Mouse (Mus musculus) intestine, embryonic 14.5 days (tissue): Measurements from ENCODE around the gene Stpg4. TPM values are rescaled to one million over a fixed set of nuclear protein-coding genes. Genes with fewer than 3 reads are reported as not detected.

Experiments
- ATAC-seq: fragments of 200-750 bp; cut with Nextera tagmentation; replicated peaks from 2 replicates; pipeline ENCODE4 v1.8.0; 2017; ENCODE audit warnings: low read depth, moderate number of reproducible peaks, moderate TSS enrichment, moderate library complexity; ENCODE audit not compliant: low FRiP score, low TSS enrichment
- DNase-seq: peaks from one replicate; pipeline ENCODE4 v3.0.0-alpha.2; 2018; ENCODE audit warnings: low spot score
- H3K27ac ChIP-seq: fragments of 300-500 bp; sonication (generic); 2 replicates; pipeline ENCODE4 v1.5.1; 2014; ENCODE audit warnings: low read depth, mild to moderate bottlenecking, control low read depth
- H3K27me3 ChIP-seq: fragments of 300-500 bp; sonication (generic); replicated peaks from 2 replicates; pipeline ENCODE4 v1.6.1; 2014; ENCODE audit warnings: low read length, control low read depth; ENCODE audit not compliant: control insufficient read depth, insufficient read depth
- H3K36me3 ChIP-seq: fragments of 300-500 bp; sonication (generic); 2 replicates; pipeline ENCODE4 v1.6.1; 2014; ENCODE audit warnings: low read length, control low read depth; ENCODE audit not compliant: control insufficient read depth, insufficient read depth
- H3K4me1 ChIP-seq: fragments of 300-500 bp; sonication (generic); replicated peaks from 2 replicates; pipeline ENCODE4 v1.6.1; 2014; ENCODE audit warnings: low read length, control low read depth, mixed read lengths; ENCODE audit not compliant: control insufficient read depth, insufficient read depth
- H3K4me2 ChIP-seq: fragments of 300-500 bp; sonication (generic); 2 replicates; pipeline ENCODE4 v1.6.1; 2014; ENCODE audit warnings: low read length
- H3K4me3 ChIP-seq: fragments of 300-500 bp; sonication (generic); 2 replicates; pipeline ENCODE4 v1.5.1; 2014; ENCODE audit warnings: low read depth, low read length, control low read depth, mixed read lengths
- H3K9ac ChIP-seq: fragments of 300-500 bp; sonication (generic); 2 replicates; pipeline ENCODE4 v1.6.1; 2014; ENCODE audit warnings: mild to moderate bottlenecking, low read length
- H3K9me3 ChIP-seq: fragments of 300-500 bp; sonication (generic); 2 replicates; pipeline ENCODE4 v1.6.1; 2016; ENCODE audit warnings: low read length, control low read depth; ENCODE audit not compliant: control insufficient read depth
- WGBS: fragments of 180-500 bp; shearing (Covaris S2); extraction: QIAGEN DNeasy Blood & Tissue Kit; methylation state at CpG from one replicate; pipeline ENCODE4 v1.1.7; 2014; 5-methylcytosine and 5-hydroxymethylcytosine counted together
- polyA plus RNA-seq: library from polyadenylated mRNA; unstranded; fragments of >200 nt; fragmentation: Nextera tagmentation; extraction: Ambion mirVana; gene quantifications from 2 replicates; pipeline ENCODE4 v1.2.1, GENCODE M21; 2014

Stpg4 gene
- polyA plus RNA-seq, 1 experiment from 2014 or later, result not detected

GRCm38 (mm10) chr17:87353745-87354320 lies 73.7 kb downstream of the Stpg4 start:
- Histone ChIP-seq H3K4me3 (no peak overlapping the region), H3K9ac (no peak overlapping the region), H3K36me3 (no peaks in the 10 kb centered on the region), H3K4me2 (no peak overlapping the region), H3K27ac (no peak overlapping the region), H3K27me3 (no peaks in the 10 kb centered on the region), H3K9me3 (no peaks in the 10 kb centered on the region), H3K4me1 (peaks cover 40% of the 10 kb centered on the region)
- ATAC-seq (no peak), DNase-seq (no peak)
- 88% methylated on average over 8 of the region's 8 CpGs for WGBS

GRCm38 (mm10) chr17:87352898-87353225 lies 74.7 kb downstream of the Stpg4 start:
- Histone ChIP-seq H3K4me3 (no peak overlapping the region), H3K4me2 (no peak overlapping the region), H3K4me1 (peaks cover 40% of the 10 kb centered on the region), H3K27me3 (no peaks in the 10 kb centered on the region), H3K27ac (peak overlapping the region; percentile 75; the same call in 1 of the 2 replicates), H3K36me3 (no peaks in the 10 kb centered on the region), H3K9me3 (no peaks in the 10 kb centered on the region), H3K9ac (no peak overlapping the region)
- DNase-seq (no peak), ATAC-seq (peak; percentile 21)
- WGBS, result 27% methylated on average over 1 of the region's 1 CpGs

- H3K27ac ChIP-seq, result peak overlapping the region; percentile 75
- no peaks in the 10 kb centered on the region for H3K27me3 ChIP-seq
- no peak overlapping the region for H3K9ac ChIP-seq
- H3K4me3 ChIP-seq, result no peak overlapping the region
- WGBS, result 33% methylated on average over 16 of the region's 16 CpGs
- no peaks in the 10 kb centered on the region for H3K9me3 ChIP-seq
- ATAC-seq (peak; percentile 88), DNase-seq (peak; percentile 73)
- H3K4me1 ChIP-seq, result peaks cover 40% of the 10 kb centered on the region
- no peak overlapping the region for H3K4me2 ChIP-seq
- H3K36me3 ChIP-seq, result no peaks in the 10 kb centered on the region
Observed at GRCm38 (mm10) chr17:87352106-87352897, 75.2 kb downstream of the Stpg4 start.

- no peak overlapping the region for H3K9ac ChIP-seq
- no peaks in the 10 kb centered on the region for H3K27me3 ChIP-seq
- peak; percentile 67 for DNase-seq
- H3K9me3 ChIP-seq, result no peaks in the 10 kb centered on the region
- no peak; the same call in 1 of the 2 replicates for ATAC-seq
- no peak overlapping the region for H3K4me2 ChIP-seq
- no peaks in the 10 kb centered on the region for H3K36me3 ChIP-seq
- H3K27ac ChIP-seq, result peak overlapping the region; percentile 75
- 28% methylated on average over 20 of the region's 20 CpGs for WGBS
- H3K4me1 ChIP-seq, result peaks cover 39% of the 10 kb centered on the region
- H3K4me3 ChIP-seq, result no peak overlapping the region
Observed at GRCm38 (mm10) chr17:87351241-87352105, 76.1 kb downstream of the Stpg4 start.

- DNase-seq (no peak), ATAC-seq (no peak)
- Histone ChIP-seq H3K4me2 (no peak overlapping the region), H3K36me3 (no peaks in the 10 kb centered on the region), H3K4me3 (no peak overlapping the region), H3K9ac (no peak overlapping the region), H3K27ac (peak overlapping the region; percentile 75; the same call in 1 of the 2 replicates), H3K4me1 (peaks cover 32% of the 10 kb centered on the region), H3K9me3 (no peaks in the 10 kb centered on the region), H3K27me3 (no peaks in the 10 kb centered on the region)
- WGBS, result 41% methylated on average over 13 of the region's 13 CpGs
Observed at GRCm38 (mm10) chr17:87350471-87351240, 76.9 kb downstream of the Stpg4 start.

GRCm38 (mm10) chr17:87349575-87349974 lies 78.0 kb downstream of the Stpg4 start:
- H3K9me3 ChIP-seq, result no peaks in the 10 kb centered on the region
- ATAC-seq (no peak), DNase-seq (no peak)
- H3K4me1 ChIP-seq, result peaks cover 32% of the 10 kb centered on the region
- no peak overlapping the region for H3K27ac ChIP-seq
- no peak overlapping the region for H3K9ac ChIP-seq
- H3K27me3 ChIP-seq, result no peaks in the 10 kb centered on the region
- 79% methylated on average over 9 of the region's 9 CpGs for WGBS
- no peaks in the 10 kb centered on the region for H3K36me3 ChIP-seq
- H3K4me3 ChIP-seq, result no peak overlapping the region
- no peak overlapping the region for H3K4me2 ChIP-seq

- Histone ChIP-seq H3K9ac (no peak overlapping the region), H3K4me1 (peaks cover 32% of the 10 kb centered on the region), H3K4me2 (no peak overlapping the region), H3K27ac (no peak overlapping the region), H3K27me3 (no peaks in the 10 kb centered on the region), H3K4me3 (no peak overlapping the region), H3K36me3 (no peaks in the 10 kb centered on the region), H3K9me3 (no peaks in the 10 kb centered on the region)
- DNase-seq (no peak), ATAC-seq (no peak)
- 31% methylated on average over 9 of the region's 9 CpGs for WGBS
Observed at GRCm38 (mm10) chr17:87349069-87349468, 78.5 kb downstream of the Stpg4 start.

- Histone ChIP-seq H3K27ac (no peak overlapping the region), H3K9me3 (no peaks in the 10 kb centered on the region), H3K27me3 (no peaks in the 10 kb centered on the region), H3K36me3 (no peaks in the 10 kb centered on the region), H3K4me3 (no peak overlapping the region), H3K9ac (no peak overlapping the region), H3K4me1 (peaks cover 32% of the 10 kb centered on the region), H3K4me2 (no peak overlapping the region)
- WGBS, result 38% methylated on average over 9 of the region's 9 CpGs
- no peak for DNase-seq
- no peak for ATAC-seq
Observed at GRCm38 (mm10) chr17:87348353-87348752, 79.2 kb downstream of the Stpg4 start.
